In genomic region chr5:137129281-137129680, GRCm38 (mm10) we compare ENCODE assay signal across 29 mouse cellular contexts. TPM values are rescaled to one million over a fixed set of nuclear protein-coding genes. Genes with fewer than 3 reads are reported as not detected.
DNase-seq lines count a peak whose midpoint lies in the region; ATAC-seq and TF ChIP-seq lines count a peak whose summit lies in the region.
"Had no signal": no experiment of that assay in that cellular context is flagged by ENCODE, and none has a peak within 500 bp of the region (broad histone marks: within the 10 kb centered on the region; RNA-seq: fewer than 3 reads in every experiment).

No protein-coding gene starts in this region.

- no peak for TF ChIP-seq POLR2A in kidney, adult 2 months (IDR thresholded peaks at IDR 0.05; ENCODE audit: low read depth, low read length)

- no peak overlapping the region for H3K4me3 ChIP-seq in embryonic facial prominence, embryonic 14.5 days (ENCODE audit: low read depth, low read length)
- H3K4me3 ChIP-seq in embryonic facial prominence, embryonic 10.5 days = no peak overlapping the region
- H3K4me3 ChIP-seq in kidney, adult 2 months (ENCODE audit: insufficient read depth, low read depth, low read length) = no peak overlapping the region
- no peak overlapping the region for H3K4me3 ChIP-seq in kidney, embryonic 14.5 days (ENCODE audit: low read length)
- no peak overlapping the region for H3K4me3 ChIP-seq in embryonic facial prominence, embryonic 15.5 days (replicated peaks)
- H3K4me3 ChIP-seq in neural tube, embryonic 13.5 days = no peak overlapping the region
- H3K4me3 ChIP-seq: erythroblast, embryonic 14.5 days; forebrain, embryonic 13.5 days; heart, embryonic 10.5 days; limb, embryonic 15.5 days; midbrain, embryonic 13.5 days had no signal

- H3K9me3 ChIP-seq in embryonic facial prominence, embryonic 14.5 days (ENCODE audit: control insufficient read depth, low read length) = no peaks in the 10 kb centered on the region
- H3K9me3 ChIP-seq in embryonic facial prominence, embryonic 10.5 days = no peaks in the 10 kb centered on the region
- no peaks in the 10 kb centered on the region; the same call in 1 of the 2 replicates for H3K9me3 ChIP-seq in kidney, embryonic 14.5 days (ENCODE audit: control insufficient read depth, low read length)
- no peaks in the 10 kb centered on the region for H3K9me3 ChIP-seq in embryonic facial prominence, embryonic 15.5 days (replicated peaks)
- no peaks in the 10 kb centered on the region for H3K9me3 ChIP-seq in neural tube, embryonic 13.5 days
- H3K9me3 ChIP-seq: heart, embryonic 10.5 days; limb, embryonic 15.5 days had no signal

- no peak overlapping the region for H3K9ac ChIP-seq in embryonic facial prominence, embryonic 14.5 days (ENCODE audit: low read depth, low read length)
- no peak overlapping the region for H3K9ac ChIP-seq in kidney, embryonic 14.5 days (ENCODE audit: low read depth, low read length)
- H3K9ac ChIP-seq in embryonic facial prominence, embryonic 15.5 days = no peak overlapping the region
- no peak overlapping the region for H3K9ac ChIP-seq in neural tube, embryonic 13.5 days
- H3K9ac ChIP-seq: forebrain, embryonic 13.5 days; limb, embryonic 15.5 days; liver, embryonic 14.5 days; lung, embryonic 14.5 days; midbrain, embryonic 13.5 days had no signal

- 25% methylated on average over 5 of the region's 5 CpGs for WGBS in embryonic facial prominence, embryonic 14.5 days
- 23% methylated on average over 5 of the region's 5 CpGs for WGBS in embryonic facial prominence, embryonic 10.5 days
- 33% methylated on average over 5 of the region's 5 CpGs for WGBS in kidney, adult 2 months
- 13% methylated on average over 5 of the region's 5 CpGs for WGBS in kidney, embryonic 14.5 days
- 21% methylated on average over 5 of the region's 5 CpGs for WGBS in embryonic facial prominence, embryonic 15.5 days
- WGBS in neural tube, embryonic 13.5 days = 24% methylated on average over 5 of the region's 5 CpGs

- no peak for TF ChIP-seq CTCF in kidney, adult 2 months (conservative IDR thresholded peaks at IDR 0.05; ENCODE audit: insufficient read depth, insufficient read length, low read depth, low read length)

- no peaks in the 10 kb centered on the region; the same call in 1 of the 2 replicates for H3K4me1 ChIP-seq in embryonic facial prominence, embryonic 14.5 days (ENCODE audit: control insufficient read depth, insufficient read depth, low read length)
- peaks cover 15% of the 10 kb centered on the region for H3K4me1 ChIP-seq in embryonic facial prominence, embryonic 10.5 days
- H3K4me1 ChIP-seq in kidney, adult 2 months (ENCODE audit: control insufficient read depth, insufficient read depth, low read length) = peaks cover 4% of the 10 kb centered on the region; the same call in 1 of the 2 replicates
- no peaks in the 10 kb centered on the region for H3K4me1 ChIP-seq in kidney, embryonic 14.5 days (ENCODE audit: control insufficient read depth, insufficient read depth, low read length)
- no peaks in the 10 kb centered on the region for H3K4me1 ChIP-seq in embryonic facial prominence, embryonic 15.5 days
- peaks cover 11% of the 10 kb centered on the region for H3K4me1 ChIP-seq in neural tube, embryonic 13.5 days (replicated peaks)
- H3K4me1 ChIP-seq: midbrain, embryonic 13.5 days had no signal

- H3K4me2 ChIP-seq in embryonic facial prominence, embryonic 14.5 days (ENCODE audit: low read depth, low read length) = no peak overlapping the region
- no peak overlapping the region for H3K4me2 ChIP-seq in kidney, embryonic 14.5 days (replicated peaks; ENCODE audit: low read depth, low read length)
- no peak overlapping the region for H3K4me2 ChIP-seq in embryonic facial prominence, embryonic 15.5 days (replicated peaks)
- H3K4me2 ChIP-seq in neural tube, embryonic 13.5 days = no peak overlapping the region
- H3K4me2 ChIP-seq: forebrain, embryonic 13.5 days; limb, embryonic 15.5 days; lung, embryonic 14.5 days; midbrain, embryonic 13.5 days had no signal

- no peaks in the 10 kb centered on the region for H3K27me3 ChIP-seq in embryonic facial prominence, embryonic 14.5 days (replicated peaks; ENCODE audit: control insufficient read depth, insufficient read depth, low read length)
- H3K27me3 ChIP-seq in embryonic facial prominence, embryonic 10.5 days (replicated peaks; ENCODE audit: low read depth, poor library complexity, severe bottlenecking) = no peaks in the 10 kb centered on the region
- H3K27me3 ChIP-seq in kidney, adult 2 months (replicated peaks; ENCODE audit: control insufficient read depth, insufficient read depth, low read length) = no peaks in the 10 kb centered on the region
- no peaks in the 10 kb centered on the region for H3K27me3 ChIP-seq in kidney, embryonic 14.5 days (ENCODE audit: control insufficient read depth, insufficient read depth, low read length)
- H3K27me3 ChIP-seq in embryonic facial prominence, embryonic 15.5 days = no peaks in the 10 kb centered on the region
- no peaks in the 10 kb centered on the region for H3K27me3 ChIP-seq in neural tube, embryonic 13.5 days
- H3K27me3 ChIP-seq: forebrain, embryonic 13.5 days had no signal

- DNase-seq in embryonic facial prominence, embryonic 14.5 days (ENCODE audit: low spot score) = no peak
- DNase-seq in embryonic facial prominence, embryonic 10.5 days (ENCODE audit: low spot score) = no peak
- DNase-seq in kidney, adult 2 months = peak; percentile 50
- DNase-seq in adrenal gland, adult 18-20 months (ENCODE audit: low spot score in 2 of 2) = no peak
- DNase-seq: adrenal gland, postnatal 36 days; cerebellum, adult 9-10 months; gastrocnemius, postnatal 10 days; lung, embryonic 14.5 days; thymus, adult 18-20 months; thymus, postnatal 4 days had no signal

- H3K36me3 ChIP-seq in embryonic facial prominence, embryonic 14.5 days (ENCODE audit: control insufficient read depth, insufficient read depth, low read length) = no peaks in the 10 kb centered on the region
- no peaks in the 10 kb centered on the region for H3K36me3 ChIP-seq in embryonic facial prominence, embryonic 10.5 days (replicated peaks)
- H3K36me3 ChIP-seq in kidney, adult 2 months (ENCODE audit: control insufficient read depth, insufficient read depth, low read length) = no peaks in the 10 kb centered on the region
- H3K36me3 ChIP-seq in kidney, embryonic 14.5 days (ENCODE audit: control insufficient read depth, insufficient read depth, low read length) = no peaks in the 10 kb centered on the region
- no peaks in the 10 kb centered on the region for H3K36me3 ChIP-seq in embryonic facial prominence, embryonic 15.5 days
- H3K36me3 ChIP-seq in neural tube, embryonic 13.5 days = no peaks in the 10 kb centered on the region
- H3K36me3 ChIP-seq: heart, embryonic 10.5 days; limb, embryonic 15.5 days; midbrain, embryonic 13.5 days had no signal

- ATAC-seq in embryonic facial prominence, embryonic 14.5 days (ENCODE audit: low read depth) = peak; percentile 23; the same call in 1 of the 2 replicates
- ATAC-seq in kidney, embryonic 14.5 days (ENCODE audit: low FRiP score, low TSS enrichment) = no peak
- 0 out of 2 replicates have a peak, but pooled peaks have one; percentile 11 for ATAC-seq in embryonic facial prominence, embryonic 15.5 days (ENCODE audit: insufficient number of reproducible peaks, low FRiP score, low TSS enrichment, low read depth)
- peak; percentile 19; the same call in 1 of the 2 replicates for ATAC-seq in neural tube, embryonic 13.5 days (ENCODE audit: low read depth)
- no peak for ATAC-seq in megakaryocyte-erythroid progenitor cell, adult 5-6 weeks (replicated peaks; ENCODE audit: low FRiP score, low TSS enrichment, poor library complexity, severe bottlenecking)
- ATAC-seq: forebrain, embryonic 13.5 days; midbrain, embryonic 13.5 days had no signal

- H3K27ac ChIP-seq in embryonic facial prominence, embryonic 14.5 days (replicated peaks; ENCODE audit: low read depth, low read length) = no peak overlapping the region
- no peak overlapping the region for H3K27ac ChIP-seq in embryonic facial prominence, embryonic 10.5 days (replicated peaks)
- peak overlapping the region; percentile 56; the same call in 1 of the 2 replicates for H3K27ac ChIP-seq in kidney, adult 2 months (ENCODE audit: insufficient read depth, low read depth, low read length)
- H3K27ac ChIP-seq in kidney, embryonic 14.5 days (ENCODE audit: low read depth, low read length) = no peak overlapping the region
- no peak overlapping the region for H3K27ac ChIP-seq in embryonic facial prominence, embryonic 15.5 days (replicated peaks)
- H3K27ac ChIP-seq in neural tube, embryonic 13.5 days (replicated peaks) = peak overlapping the region; percentile 59
- H3K27ac ChIP-seq: forebrain, embryonic 13.5 days; heart, embryonic 10.5 days; limb, embryonic 15.5 days; liver, embryonic 14.5 days; midbrain, embryonic 13.5 days had no signal

RNA-seq across cellular contexts. Expression of gene Trim56, which starts 13.3 kb away (rescaled TPM):
- 8.8 and 8.9 TPM in 2 replicates for polyA plus RNA-seq in embryonic facial prominence, embryonic 14.5 days (2014; fragmentation: Nextera tagmentation; extraction: Ambion mirVana)
- 3.7 and 3.8 TPM in 2 replicates for polyA plus RNA-seq in embryonic facial prominence, embryonic 10.5 days (2016; fragmentation: Nextera tagmentation; extraction: Ambion mirVana)
- polyA plus RNA-seq in kidney, adult 2 months (2012; rRNA removed) = 10.2 and 14.4 TPM in 2 replicates
- 9.7 TPM in 2 replicates for polyA plus RNA-seq in kidney, embryonic 14.5 days (2014; fragmentation: Nextera tagmentation; extraction: Ambion mirVana)
- polyA plus RNA-seq in embryonic facial prominence, embryonic 15.5 days (2015; fragmentation: Nextera tagmentation; extraction: Ambion mirVana) = 7.8 and 8.5 TPM in 2 replicates
- 2.1 and 2.9 TPM in 2 replicates for polyA plus RNA-seq in neural tube, embryonic 13.5 days (2015; fragmentation: Nextera tagmentation; extraction: Ambion mirVana)
- 10 to 100 TPM; 39.1 to 42.2 TPM for total RNA-seq in adrenal gland, adult 18-20 months (2021)
- total RNA-seq in megakaryocyte-erythroid progenitor cell, adult 5-6 weeks (2014; fragmentation: Nextera tagmentation) = 23.7 and 28.2 TPM in 2 replicates
- 20.8 and 29.0 TPM in 2 replicates for total RNA-seq in megakaryocyte-erythroid progenitor cell, adult 5-6 weeks (2017)

RNA-seq across cellular contexts. Expression of gene Muc3, which starts 19.8 kb away (rescaled TPM):
- polyA plus RNA-seq in embryonic facial prominence, embryonic 14.5 days (2014; fragmentation: Nextera tagmentation; extraction: Ambion mirVana) = 0.14 TPM in 1 of 2 replicates, not detected in the other
- not detected in 2 replicates for polyA plus RNA-seq in embryonic facial prominence, embryonic 10.5 days (2016; fragmentation: Nextera tagmentation; extraction: Ambion mirVana)
- not detected in 2 replicates for polyA plus RNA-seq in kidney, adult 2 months (2012; rRNA removed)
- not detected in 2 replicates for polyA plus RNA-seq in kidney, embryonic 14.5 days (2014; fragmentation: Nextera tagmentation; extraction: Ambion mirVana)
- 0.09 TPM in 1 of 2 replicates, not detected in the other for polyA plus RNA-seq in embryonic facial prominence, embryonic 15.5 days (2015; fragmentation: Nextera tagmentation; extraction: Ambion mirVana)
- polyA plus RNA-seq in neural tube, embryonic 13.5 days (2015; fragmentation: Nextera tagmentation; extraction: Ambion mirVana) = not detected in 2 replicates
- total RNA-seq in adrenal gland, adult 18-20 months (2021) = not detected
- total RNA-seq in megakaryocyte-erythroid progenitor cell, adult 5-6 weeks (2014; fragmentation: Nextera tagmentation) = not detected in 2 replicates
- not detected in 2 replicates for total RNA-seq in megakaryocyte-erythroid progenitor cell, adult 5-6 weeks (2017)
- total RNA-seq: adrenal gland, postnatal 36 days; common myeloid progenitor, adult 5-6 weeks; gastrocnemius, postnatal 10 days; granulocyte monocyte progenitor cell, adult 5-6 weeks; left cerebral cortex, postnatal 25 days; megakaryocyte, adult 5-6 weeks; monocyte, adult 5-6 weeks had no signal
- polyA plus RNA-seq: embryonic facial prominence, embryonic 11.5 days; erythroblast, embryonic 14.5 days; forebrain, embryonic 13.5 days; heart, embryonic 10.5 days; heart, postnatal 0 days; limb, embryonic 15.5 days; liver, embryonic 14.5 days; lung, embryonic 14.5 days; midbrain, embryonic 13.5 days; neural tube, embryonic 11.5 days had no signal

RNA-seq across cellular contexts. Expression of gene Serpine1, which starts 57.2 kb away (rescaled TPM):
- polyA plus RNA-seq in embryonic facial prominence, embryonic 14.5 days (2014; fragmentation: Nextera tagmentation; extraction: Ambion mirVana) = 0.50 and 0.63 TPM in 2 replicates
- polyA plus RNA-seq in embryonic facial prominence, embryonic 10.5 days (2016; fragmentation: Nextera tagmentation; extraction: Ambion mirVana) = 0.12 TPM in 1 of 2 replicates, not detected in the other
- 1.1 and 2.1 TPM in 2 replicates for polyA plus RNA-seq in kidney, adult 2 months (2012; rRNA removed)
- polyA plus RNA-seq in kidney, embryonic 14.5 days (2014; fragmentation: Nextera tagmentation; extraction: Ambion mirVana) = 0.26 and 0.32 TPM in 2 replicates
- 0.38 and 0.51 TPM in 2 replicates for polyA plus RNA-seq in embryonic facial prominence, embryonic 15.5 days (2015; fragmentation: Nextera tagmentation; extraction: Ambion mirVana)
- 0.25 TPM in 1 of 2 replicates, not detected in the other for polyA plus RNA-seq in neural tube, embryonic 13.5 days (2015; fragmentation: Nextera tagmentation; extraction: Ambion mirVana)
- 10 to 100 TPM in 1 of 2 experiments, 1 to 10 TPM in 1; 3.3 to 17.1 TPM for total RNA-seq in adrenal gland, adult 18-20 months (2021)
- total RNA-seq in megakaryocyte-erythroid progenitor cell, adult 5-6 weeks (2014; fragmentation: Nextera tagmentation) = 0.72 TPM in 1 of 2 replicates, not detected in the other
- 0.94 TPM in 1 of 2 replicates, not detected in the other for total RNA-seq in megakaryocyte-erythroid progenitor cell, adult 5-6 weeks (2017)
- total RNA-seq: common myeloid progenitor, adult 5-6 weeks; granulocyte monocyte progenitor cell, adult 5-6 weeks; hematopoietic stem cell, adult 5-6 weeks; megakaryocyte, adult 5-6 weeks; monocyte, adult 5-6 weeks had no signal
- polyA plus RNA-seq: erythroblast, embryonic 14.5 days; neural tube, embryonic 11.5 days had no signal

Comparison
In these comparisons a context has a peak if more than half of its experiments do, and no peak if none do; other contexts are left out.
1. H3K27ac ChIP-seq: peak in kidney, adult 2 months (single experiment) and neural tube, embryonic 13.5 days (single experiment); none in embryonic facial prominence, embryonic 14.5 days (single experiment), embryonic facial prominence, embryonic 10.5 days (single experiment), kidney, embryonic 14.5 days (single experiment) and embryonic facial prominence, embryonic 15.5 days (single experiment).
2. ATAC-seq: peak in embryonic facial prominence, embryonic 14.5 days (single experiment), embryonic facial prominence, embryonic 15.5 days (single experiment) and neural tube, embryonic 13.5 days (single experiment); none in kidney, embryonic 14.5 days (single experiment) and megakaryocyte-erythroid progenitor cell, adult 5-6 weeks (single experiment).